Mouse (Mus musculus): ENCODE results near the gene Rfwd3.

- TF ChIP-seq POLR2A (IDR thresholded peaks at IDR 0.05; ENCODE audit: control insufficient read depth, low read depth, low read length), result no peak
- no peak for TF ChIP-seq CTCF (IDR thresholded peaks at IDR 0.05; ENCODE audit: control insufficient read depth, insufficient read depth, insufficient replicate concordance, low read depth, low read length)
Observed at GRCm38 (mm10) chr8:111291733-111292132, 8.3 kb downstream of the Rfwd3 start.
